Comparison of ENCODE assay signal across 30 mouse cellular contexts in the genomic region with DNA sequence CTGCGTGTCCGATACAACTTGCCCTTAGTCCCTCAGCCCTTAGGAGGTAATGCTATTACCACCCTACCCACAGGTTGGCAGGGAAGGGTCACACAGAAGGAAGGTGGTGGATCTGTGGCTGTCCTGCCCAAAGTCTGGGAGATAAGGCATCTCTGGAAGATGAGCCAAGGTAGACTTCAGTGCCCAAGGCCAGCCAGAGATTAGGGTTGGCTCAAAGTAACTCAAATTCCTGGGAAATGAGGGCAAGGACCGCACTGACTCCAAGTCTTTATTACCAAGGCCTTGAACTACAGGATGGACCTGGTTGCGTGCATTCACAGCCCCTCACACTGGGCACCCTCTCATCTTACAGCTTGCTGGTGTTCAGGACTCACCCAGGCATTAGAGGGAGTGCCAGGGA. TPM values are rescaled to one million over a fixed set of nuclear protein-coding genes. Genes with fewer than 3 reads are reported as not detected.
DNase-seq lines count a peak whose midpoint lies in the region; ATAC-seq and TF ChIP-seq lines count a peak whose summit lies in the region.
"Had no signal": no experiment of that assay in that cellular context is flagged by ENCODE, and none has a peak within 500 bp of the region (broad histone marks: within the 10 kb centered on the region; RNA-seq: fewer than 3 reads in every experiment).

No protein-coding gene starts in this region.

- H3K9ac ChIP-seq in liver, embryonic 12.5 days = no peak overlapping the region
- H3K9ac ChIP-seq: forebrain, embryonic 13.5 days; heart, embryonic 12.5 days; heart, embryonic 15.5 days; hindbrain, embryonic 13.5 days; intestine, embryonic 15.5 days had no signal

- no peaks in the 10 kb centered on the region for H3K9me3 ChIP-seq in liver, embryonic 12.5 days (replicated peaks)
- H3K9me3 ChIP-seq: forebrain, embryonic 10.5 days; forebrain, embryonic 13.5 days; heart, embryonic 12.5 days; heart, embryonic 15.5 days; hindbrain, embryonic 10.5 days; hindbrain, embryonic 13.5 days; intestine, embryonic 15.5 days had no signal

- H3K36me3 ChIP-seq in liver, embryonic 12.5 days = peaks cover 43% of the 10 kb centered on the region

- peak; percentile 70 to 86 for DNase-seq in adrenal gland, adult (ENCODE audit: inconsistent age in 2 of 2, low spot score in 1 of 2)
- no peak for DNase-seq in adrenal gland, postnatal 4 days (ENCODE audit: low spot score in 2 of 2)
- DNase-seq in gastrocnemius, adult 2 months = peak; percentile 13
- DNase-seq in gastrocnemius, postnatal 4 days (ENCODE audit: low spot score in 2 of 2) = no peak
- peak; percentile 39 for DNase-seq in adrenal gland, postnatal 10 days
- DNase-seq: cerebellum, adult 18-20 months; cerebellum, adult 9-10 months; cerebellum, postnatal 14 days; gastrocnemius, postnatal 14 days; heart, adult 18-20 months; heart, postnatal 10 days; heart, postnatal 36 days had no signal

- no peak overlapping the region for H3K4me2 ChIP-seq in liver, embryonic 12.5 days
- H3K4me2 ChIP-seq: forebrain, embryonic 13.5 days; heart, embryonic 12.5 days; heart, embryonic 15.5 days; hindbrain, embryonic 13.5 days; intestine, embryonic 15.5 days had no signal

- 89% methylated on average over 4 of the region's 4 CpGs for WGBS in liver, embryonic 12.5 days (ENCODE audit: insufficient replicate concordance)

- H3K4me3 ChIP-seq in gastrocnemius, adult 2 months = no peak overlapping the region
- H3K4me3 ChIP-seq in brown adipose tissue, adult 24 weeks (ENCODE audit: insufficient read depth, low read depth, low read length) = no peak overlapping the region
- no peak overlapping the region for H3K4me3 ChIP-seq in liver, embryonic 12.5 days
- H3K4me3 ChIP-seq: forebrain, embryonic 10.5 days; forebrain, embryonic 13.5 days; heart, embryonic 12.5 days; heart, embryonic 15.5 days; hindbrain, embryonic 10.5 days; hindbrain, embryonic 13.5 days; intestine, embryonic 15.5 days had no signal

- intact Hi-C loops in gastrocnemius, adult 2 months (cut with DNase I) = no loop called here

- H3K27me3 ChIP-seq in liver, embryonic 12.5 days (replicated peaks) = 0 out of 2 replicates have a peak, but pooled peaks cover 3% of the 10 kb centered on the region
- H3K27me3 ChIP-seq: forebrain, embryonic 13.5 days; heart, embryonic 15.5 days; intestine, embryonic 15.5 days had no signal

- ATAC-seq in liver, embryonic 12.5 days = no peak
- ATAC-seq: activated CD4-positive, CD25-positive, alpha-beta regulatory T cell, adult 4 months; forebrain, embryonic 13.5 days; forebrain, embryonic 16.5 days; hindbrain, embryonic 16.5 days; intestine, embryonic 15.5 days had no signal

- no peak overlapping the region for H3K27ac ChIP-seq in gastrocnemius, adult 2 months
- peak overlapping the region; percentile 84 for H3K27ac ChIP-seq in brown adipose tissue, adult 24 weeks (replicated peaks; ENCODE audit: low read depth, low read length)
- H3K27ac ChIP-seq in liver, embryonic 12.5 days = no peak overlapping the region
- H3K27ac ChIP-seq: forebrain, embryonic 10.5 days; forebrain, embryonic 13.5 days; heart, embryonic 15.5 days; hindbrain, embryonic 10.5 days; hindbrain, embryonic 13.5 days; intestine, embryonic 15.5 days had no signal

- no peak for TF ChIP-seq CTCF in gastrocnemius, adult 2 months (IDR thresholded peaks at IDR 0.05)

- H3K4me1 ChIP-seq in brown adipose tissue, adult 24 weeks (ENCODE audit: control insufficient read depth, insufficient read depth, insufficient read length, low read length) = peaks cover 13% of the 10 kb centered on the region
- peaks cover 22% of the 10 kb centered on the region for H3K4me1 ChIP-seq in liver, embryonic 12.5 days

RNA-seq across cellular contexts. Expression of gene Gm45785, which starts 4.2 kb away (rescaled TPM):
- 1 to 10 TPM in 1 of 2 experiments, not detected in 1; 1.2 TPM for total RNA-seq in adrenal gland, postnatal 4 days (2021)
- not detected for total RNA-seq in gastrocnemius, adult 2 months (2021)
- total RNA-seq in gastrocnemius, postnatal 4 days (2021) = not detected
- total RNA-seq in adrenal gland, postnatal 10 days (2021) = under 1 TPM in 1 of 2 experiments, not detected in 1; 0.39 TPM
- polyA plus RNA-seq in brown adipose tissue, adult 24 weeks (2012; ENCODE audit: insufficient read depth, insufficient read length, missing spikeins) = not detected in 2 replicates
- not detected in 2 replicates for polyA plus RNA-seq in liver, embryonic 12.5 days (2016; fragmentation: Nextera tagmentation; extraction: Ambion mirVana)
- total RNA-seq: gastrocnemius, adult 18-20 months; gastrocnemius, postnatal 14 days; heart, adult 18-20 months; heart, postnatal 10 days; heart, postnatal 36 days had no signal
- polyA plus RNA-seq: activated CD4-positive, CD25-positive, alpha-beta regulatory T cell, adult 4 months; embryonic facial prominence, embryonic 11.5 days; embryonic facial prominence, embryonic 14.5 days; forebrain, embryonic 10.5 days; forebrain, embryonic 13.5 days; forebrain, embryonic 16.5 days; gonadal fat pad, adult 2 months; heart, embryonic 12.5 days; heart, embryonic 15.5 days; hindbrain, embryonic 10.5 days; hindbrain, embryonic 16.5 days; intestine, embryonic 15.5 days had no signal

RNA-seq across cellular contexts. Expression of gene Odf3, which starts 4.3 kb away (rescaled TPM):
- total RNA-seq in adrenal gland, postnatal 4 days (2021) = under 1 TPM; 0.40 to 0.76 TPM
- total RNA-seq in gastrocnemius, adult 2 months (2021) = not detected
- not detected for total RNA-seq in gastrocnemius, postnatal 4 days (2021)
- under 1 TPM in 1 of 2 experiments, not detected in 1; 0.24 TPM for total RNA-seq in adrenal gland, postnatal 10 days (2021)
- polyA plus RNA-seq in brown adipose tissue, adult 24 weeks (2012; ENCODE audit: insufficient read depth, insufficient read length, missing spikeins) = not detected in 2 replicates
- polyA plus RNA-seq in liver, embryonic 12.5 days (2016; fragmentation: Nextera tagmentation; extraction: Ambion mirVana) = 0.07 TPM in 1 of 2 replicates, not detected in the other
- total RNA-seq: ES-E14; gastrocnemius, adult 18-20 months; gastrocnemius, postnatal 14 days; heart, adult 18-20 months; heart, postnatal 10 days; heart, postnatal 36 days had no signal
- polyA plus RNA-seq: activated CD4-positive, CD25-positive, alpha-beta regulatory T cell, adult 4 months; embryonic facial prominence, embryonic 11.5 days; embryonic facial prominence, embryonic 14.5 days; forebrain, embryonic 10.5 days; forebrain, embryonic 13.5 days; forebrain, embryonic 16.5 days; heart, embryonic 12.5 days; heart, embryonic 15.5 days; hindbrain, embryonic 10.5 days; hindbrain, embryonic 13.5 days; intestine, embryonic 15.5 days had no signal

RNA-seq across cellular contexts. Expression of gene Ric8a, which starts 4.8 kb away (rescaled TPM):
- total RNA-seq in adrenal gland, postnatal 4 days (2021) = 10 to 100 TPM; 64.3 to 69.0 TPM
- 10 to 100 TPM; 12.7 TPM for total RNA-seq in gastrocnemius, adult 2 months (2021)
- total RNA-seq in gastrocnemius, postnatal 4 days (2021) = 10 to 100 TPM; 35.4 to 40.9 TPM
- total RNA-seq in adrenal gland, postnatal 10 days (2021) = 10 to 100 TPM; 43.5 to 58.0 TPM
- 14.4 and 15.5 TPM in 2 replicates for polyA plus RNA-seq in brown adipose tissue, adult 24 weeks (2012; ENCODE audit: insufficient read depth, insufficient read length, missing spikeins)
- polyA plus RNA-seq in liver, embryonic 12.5 days (2016; fragmentation: Nextera tagmentation; extraction: Ambion mirVana) = 30.7 and 33.8 TPM in 2 replicates

RNA-seq across cellular contexts. Expression of gene Bet1l, which starts 5.5 kb away (rescaled TPM):
- 10 to 100 TPM; 40.2 to 42.9 TPM for total RNA-seq in adrenal gland, postnatal 4 days (2021)
- total RNA-seq in gastrocnemius, adult 2 months (2021) = 1 to 10 TPM; 6.0 to 6.9 TPM
- 10 to 100 TPM; 23.7 to 24.5 TPM for total RNA-seq in gastrocnemius, postnatal 4 days (2021)
- 10 to 100 TPM; 29.1 to 33.5 TPM for total RNA-seq in adrenal gland, postnatal 10 days (2021)
- 43.9 and 49.2 TPM in 2 replicates for polyA plus RNA-seq in brown adipose tissue, adult 24 weeks (2012; ENCODE audit: insufficient read depth, insufficient read length, missing spikeins)
- 17.4 and 18.0 TPM in 2 replicates for polyA plus RNA-seq in liver, embryonic 12.5 days (2016; fragmentation: Nextera tagmentation; extraction: Ambion mirVana)

RNA-seq across cellular contexts. Expression of gene Scgb1c1, which starts 6.6 kb away (rescaled TPM):
- not detected for total RNA-seq in adrenal gland, postnatal 4 days (2021)
- not detected for total RNA-seq in gastrocnemius, adult 2 months (2021)
- not detected for total RNA-seq in gastrocnemius, postnatal 4 days (2021)
- total RNA-seq in adrenal gland, postnatal 10 days (2021) = under 1 TPM; 0.76 to 0.90 TPM
- polyA plus RNA-seq in brown adipose tissue, adult 24 weeks (2012; ENCODE audit: insufficient read depth, insufficient read length, missing spikeins) = not detected in 2 replicates
- not detected in 2 replicates for polyA plus RNA-seq in liver, embryonic 12.5 days (2016; fragmentation: Nextera tagmentation; extraction: Ambion mirVana)
- total RNA-seq: ES-E14; gastrocnemius, adult 18-20 months; gastrocnemius, postnatal 14 days had no signal
- polyA plus RNA-seq: activated CD4-positive, CD25-positive, alpha-beta regulatory T cell, adult 4 months; brain, embryonic 14.5 days; embryonic facial prominence, embryonic 11.5 days; forebrain, embryonic 10.5 days; forebrain, embryonic 13.5 days; forebrain, embryonic 16.5 days; heart, embryonic 12.5 days; heart, embryonic 15.5 days; hindbrain, embryonic 10.5 days; hindbrain, embryonic 13.5 days; hindbrain, embryonic 16.5 days; intestine, embryonic 15.5 days had no signal

Comparison
In these comparisons a context has a peak if more than half of its experiments do, and no peak if none do; other contexts are left out.
1. DNase-seq: peak in adrenal gland, adult (2 of 2), gastrocnemius, adult 2 months (single experiment) and adrenal gland, postnatal 10 days (single experiment); none in adrenal gland, postnatal 4 days (0 of 2) and gastrocnemius, postnatal 4 days (0 of 2).